Mouse (Mus musculus): ENCODE measurements around the gene Iqsec1. TPM values are rescaled to one million over a fixed set of nuclear protein-coding genes. Genes with fewer than 3 reads are reported as not detected.

The Iqsec1 gene
- 93.7 and 183 TPM in 2 replicates for total RNA-seq (2014; rRNA removed; ENCODE audit: low replicate concordance)
- polyA plus RNA-seq (2015; fragmentation: Nextera tagmentation; extraction: Ambion mirVana), result 12.0 and 13.5 TPM in 2 replicates

- H3K9me3 ChIP-seq (replicated peaks; ENCODE audit: control insufficient read depth, low read length), result 0 out of 2 replicates have a peak, but pooled peaks cover 3% of the 10 kb centered on the region
- TF ChIP-seq CTCF (IDR thresholded peaks at IDR 0.05; ENCODE audit: low read depth) (peak; percentile 42), EP300 (IDR thresholded peaks at IDR 0.05; ENCODE audit: low read depth) (no peak)
- 4% methylated on average over 27 of the region's 39 CpGs for WGBS
- H3K36me3 ChIP-seq (replicated peaks; ENCODE audit: control insufficient read depth, insufficient read depth, low read length), result no peaks in the 10 kb centered on the region
- H3K4me1 ChIP-seq (ENCODE audit: control insufficient read depth, insufficient read depth), result peaks cover 24% of the 10 kb centered on the region
- ATAC-seq (ENCODE audit: insufficient read depth, low read depth) (peak; percentile 85), DNase-seq (ENCODE audit: low spot score) (peak; percentile 91)
- peak within 1 kb of the TSS; percentile 93 for H3K4me2 ChIP-seq (ENCODE audit: low read depth, low read length)
- 0 out of 2 replicates have a peak, but pooled peaks cover 6% of the 10 kb centered on the region for H3K27me3 ChIP-seq (ENCODE audit: control insufficient read depth, insufficient read depth, low read length)
- peak within 1 kb of the TSS; percentile 69 for H3K4me3 ChIP-seq (ENCODE audit: low read depth, low read length)
- H3K27ac ChIP-seq (ENCODE audit: low read depth), result no peak within 1 kb of the TSS
- peak within 1 kb of the TSS; percentile 61 for H3K9ac ChIP-seq (replicated peaks; ENCODE audit: low read depth, low read length)
Observed at GRCm38 (mm10) chr6:90988648-90989317, at the start of gene Iqsec1. Iqsec1 (minus strand) TSS chr6:90988685.

GRCm38 (mm10) chr6:91028256-91028655 is 39.8 kb upstream of the Iqsec1 start:
- H3K27ac ChIP-seq (ENCODE audit: low read depth), result no peak overlapping the region
- no peaks in the 10 kb centered on the region for H3K27me3 ChIP-seq (ENCODE audit: control insufficient read depth, insufficient read depth, low read length)
- H3K9ac ChIP-seq (replicated peaks; ENCODE audit: low read depth, low read length), result no peak overlapping the region
- H3K36me3 ChIP-seq (replicated peaks; ENCODE audit: control insufficient read depth, insufficient read depth, low read length), result no peaks in the 10 kb centered on the region
- WGBS, result 92% methylated on average over 5 of the region's 5 CpGs
- ATAC-seq (ENCODE audit: insufficient read depth, low read depth) (no peak), DNase-seq (ENCODE audit: low spot score) (no peak)
- TF ChIP-seq EP300 (IDR thresholded peaks at IDR 0.05; ENCODE audit: low read depth), result no peak
- TF ChIP-seq CTCF (IDR thresholded peaks at IDR 0.05; ENCODE audit: low read depth), result no peak
- no peaks in the 10 kb centered on the region for H3K4me1 ChIP-seq (ENCODE audit: control insufficient read depth, insufficient read depth)
- no peak overlapping the region for H3K4me2 ChIP-seq (ENCODE audit: low read depth, low read length)
- H3K4me3 ChIP-seq (ENCODE audit: low read depth, low read length), result no peak overlapping the region
- H3K9me3 ChIP-seq (replicated peaks; ENCODE audit: control insufficient read depth, low read length), result no peaks in the 10 kb centered on the region

DNA sequence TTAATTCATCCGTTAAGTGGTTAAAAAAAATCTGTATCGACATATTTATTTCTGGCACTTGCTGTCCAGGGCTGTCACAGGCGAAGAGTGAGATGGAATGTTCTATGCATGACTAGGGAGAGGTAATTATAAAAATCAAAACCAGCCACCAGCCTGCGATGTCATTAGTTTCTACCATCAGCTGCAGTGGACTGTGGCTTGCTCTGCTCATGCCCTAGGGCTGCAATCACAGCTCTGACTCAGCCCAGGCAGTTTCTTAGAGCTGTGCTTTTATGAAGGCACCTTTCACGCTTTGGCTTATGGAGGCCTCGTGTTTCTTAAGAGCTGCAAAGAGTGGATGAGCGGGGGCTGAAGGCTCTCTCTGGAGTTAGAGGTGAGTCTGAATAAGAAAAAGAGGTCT is 32.3 kb upstream of the Iqsec1 start:
- Histone ChIP-seq H3K27me3 (ENCODE audit: control insufficient read depth, insufficient read depth, low read length) (no peaks in the 10 kb centered on the region), H3K36me3 (replicated peaks; ENCODE audit: control insufficient read depth, insufficient read depth, low read length) (no peaks in the 10 kb centered on the region), H3K9me3 (replicated peaks; ENCODE audit: control insufficient read depth, low read length) (no peaks in the 10 kb centered on the region), H3K9ac (replicated peaks; ENCODE audit: low read depth, low read length) (no peak overlapping the region), H3K4me3 (ENCODE audit: low read depth, low read length) (no peak overlapping the region), H3K27ac (ENCODE audit: low read depth) (peak overlapping the region; percentile 20; the same call in 1 of the 2 replicates), H3K4me1 (ENCODE audit: control insufficient read depth, insufficient read depth) (0 out of 2 replicates have a peak, but pooled peaks cover 9% of the 10 kb centered on the region), H3K4me2 (ENCODE audit: low read depth, low read length) (no peak overlapping the region)
- DNase-seq (ENCODE audit: low spot score), result no peak
- 58% methylated on average over 7 of the region's 7 CpGs for WGBS
- no peak for TF ChIP-seq EP300 (IDR thresholded peaks at IDR 0.05; ENCODE audit: low read depth)
- TF ChIP-seq CTCF (IDR thresholded peaks at IDR 0.05; ENCODE audit: low read depth), result no peak
- no peak for ATAC-seq (ENCODE audit: insufficient read depth, low read depth)

DNA sequence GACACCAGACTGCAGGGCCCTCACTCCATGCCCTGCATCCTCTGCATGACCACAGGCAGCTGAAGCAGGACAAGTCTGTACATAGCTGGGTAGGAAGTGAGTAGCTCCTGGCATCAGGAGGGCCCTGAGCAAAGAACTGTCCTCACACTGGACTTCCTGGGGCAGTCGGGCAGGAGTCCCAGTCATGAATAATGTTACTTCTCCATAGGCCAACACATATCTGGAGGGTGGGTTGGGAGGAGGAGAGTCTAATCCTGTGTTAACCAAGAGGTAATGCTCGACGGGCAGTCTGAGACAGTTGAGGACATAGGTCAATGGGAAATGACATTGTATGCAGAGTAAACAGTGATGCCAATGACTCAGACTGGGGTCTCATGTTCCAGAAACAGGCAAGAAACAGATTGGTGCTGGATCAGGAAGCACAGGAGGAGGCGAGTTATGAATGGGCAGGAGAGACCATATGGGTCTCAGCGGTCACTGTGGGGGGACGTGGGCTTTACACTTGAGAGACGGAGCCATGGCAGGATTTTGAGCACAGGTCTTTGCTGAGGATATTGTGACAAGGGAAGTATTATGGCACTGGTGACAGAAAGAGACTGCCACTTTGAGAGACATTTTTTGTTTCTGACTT is 28.2 kb upstream of the Iqsec1 start:
- TF ChIP-seq EP300 (IDR thresholded peaks at IDR 0.05; ENCODE audit: low read depth) (no peak), CTCF (IDR thresholded peaks at IDR 0.05; ENCODE audit: low read depth) (no peak)
- WGBS, result 81% methylated on average over 7 of the region's 7 CpGs
- no peak overlapping the region for H3K4me2 ChIP-seq (ENCODE audit: low read depth, low read length)
- no peak overlapping the region for H3K4me3 ChIP-seq (ENCODE audit: low read depth, low read length)
- H3K4me1 ChIP-seq (ENCODE audit: control insufficient read depth, insufficient read depth), result 0 out of 2 replicates have a peak, but pooled peaks cover 13% of the 10 kb centered on the region
- no peaks in the 10 kb centered on the region for H3K27me3 ChIP-seq (ENCODE audit: control insufficient read depth, insufficient read depth, low read length)
- 0 out of 2 replicates have a peak, but pooled peaks cover 3% of the 10 kb centered on the region for H3K36me3 ChIP-seq (replicated peaks; ENCODE audit: control insufficient read depth, insufficient read depth, low read length)
- DNase-seq (ENCODE audit: low spot score), result no peak
- H3K9me3 ChIP-seq (replicated peaks; ENCODE audit: control insufficient read depth, low read length), result no peaks in the 10 kb centered on the region
- no peak for ATAC-seq (ENCODE audit: insufficient read depth, low read depth)
- H3K27ac ChIP-seq (ENCODE audit: low read depth), result no peak overlapping the region
- H3K9ac ChIP-seq (replicated peaks; ENCODE audit: low read depth, low read length), result no peak overlapping the region

DNA sequence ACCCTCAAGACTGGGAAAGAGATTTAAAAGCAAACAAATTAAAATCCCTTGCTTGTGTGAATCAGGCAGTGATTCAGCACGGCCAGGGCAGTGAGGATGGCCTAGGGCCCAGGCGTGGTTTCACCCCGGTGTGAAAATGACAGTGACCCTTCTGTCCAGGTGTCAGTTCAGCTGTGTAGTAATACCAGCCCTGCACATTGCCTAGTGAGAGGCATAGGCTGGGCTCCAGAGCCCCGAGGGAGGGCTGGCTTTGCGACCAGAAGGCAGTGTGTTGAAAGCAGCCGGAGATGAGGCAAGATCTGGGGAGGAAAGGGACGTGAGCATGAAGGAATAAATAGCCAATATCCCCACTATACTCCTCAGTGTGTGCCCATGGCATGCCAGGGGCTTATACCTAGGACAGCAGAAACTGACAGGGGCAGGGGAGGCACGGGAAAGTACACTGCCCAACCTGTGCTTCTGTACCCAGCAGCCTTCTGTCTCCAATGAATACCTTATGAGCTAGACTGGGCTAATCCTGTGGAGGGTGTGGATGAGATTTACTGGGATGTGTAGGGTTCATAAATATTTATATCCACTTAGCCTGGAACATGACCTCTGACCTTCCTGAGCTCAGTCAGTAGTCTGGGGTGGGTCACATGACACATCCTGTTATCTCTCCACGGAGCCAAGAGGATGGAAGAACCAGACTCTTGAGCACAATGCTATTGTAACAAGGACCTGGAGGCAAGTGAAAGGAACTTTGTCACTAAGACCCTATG is 25.9 kb upstream of the Iqsec1 start:
- Histone ChIP-seq H3K4me2 (ENCODE audit: low read depth, low read length) (no peak overlapping the region), H3K9ac (replicated peaks; ENCODE audit: low read depth, low read length) (no peak overlapping the region), H3K27me3 (ENCODE audit: control insufficient read depth, insufficient read depth, low read length) (no peaks in the 10 kb centered on the region), H3K36me3 (replicated peaks; ENCODE audit: control insufficient read depth, insufficient read depth, low read length) (0 out of 2 replicates have a peak, but pooled peaks cover 3% of the 10 kb centered on the region), H3K4me3 (ENCODE audit: low read depth, low read length) (no peak overlapping the region), H3K27ac (ENCODE audit: low read depth) (no peak overlapping the region), H3K9me3 (replicated peaks; ENCODE audit: control insufficient read depth, low read length) (no peaks in the 10 kb centered on the region), H3K4me1 (ENCODE audit: control insufficient read depth, insufficient read depth) (0 out of 2 replicates have a peak, but pooled peaks cover 5% of the 10 kb centered on the region)
- no peak for TF ChIP-seq EP300 (IDR thresholded peaks at IDR 0.05; ENCODE audit: low read depth)
- TF ChIP-seq CTCF (IDR thresholded peaks at IDR 0.05; ENCODE audit: low read depth), result no peak
- no peak for DNase-seq (ENCODE audit: low spot score)
- 64% methylated on average over 9 of the region's 9 CpGs for WGBS
- ATAC-seq (ENCODE audit: insufficient read depth, low read depth), result no peak

Data from heart, postnatal 0 days (tissue).